Mouse (Mus musculus) lung, adult 18-20 months (tissue): ENCODE measurements around the gene Ccdc81.
A peak's percentile ranks its signal among the peaks of the same experiment; 100 is the strongest.

Experiments
- DNase-seq, 2 experiments: peaks; one replicate each; pipeline ENCODE4 v3.0.0; 2022; ENCODE audit warnings: mixed read lengths in 2 of 2

The Ccdc81 gene

DNA sequence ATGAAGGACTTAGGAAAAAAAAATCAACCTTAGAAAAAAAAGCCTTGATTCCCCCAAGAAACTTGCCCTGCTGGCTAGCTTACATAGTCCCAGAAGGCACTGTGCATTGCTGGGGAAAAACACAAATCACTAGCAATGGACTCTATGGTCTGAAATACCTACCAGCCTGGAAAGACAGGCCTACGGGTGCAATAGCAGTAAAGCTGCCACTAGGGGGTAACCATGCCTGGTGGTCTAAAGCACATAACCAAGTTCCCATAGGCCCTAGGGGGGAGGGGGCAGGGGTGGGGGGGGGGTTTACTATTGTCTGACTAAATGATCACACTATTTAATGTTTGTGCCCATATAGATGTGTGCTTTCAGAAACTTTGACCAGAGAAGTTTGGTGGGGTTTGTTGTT, 38.7 kb downstream of the Ccdc81 start:
- DNase-seq: no peak

GRCm38 (mm10) chr7:89856440-89857217, 46.8 kb downstream of the Ccdc81 start:
- no peak for DNase-seq

- no peak for DNase-seq
Observed at GRCm38 (mm10) chr7:89855196-89855595, 48.2 kb downstream of the Ccdc81 start.

- DNase-seq: no peak
Observed at GRCm38 (mm10) chr7:89853131-89853530, 50.3 kb downstream of the Ccdc81 start.

GRCm38 (mm10) chr7:89852158-89853095, 51.0 kb downstream of the Ccdc81 start:
- no peak for DNase-seq

DNA sequence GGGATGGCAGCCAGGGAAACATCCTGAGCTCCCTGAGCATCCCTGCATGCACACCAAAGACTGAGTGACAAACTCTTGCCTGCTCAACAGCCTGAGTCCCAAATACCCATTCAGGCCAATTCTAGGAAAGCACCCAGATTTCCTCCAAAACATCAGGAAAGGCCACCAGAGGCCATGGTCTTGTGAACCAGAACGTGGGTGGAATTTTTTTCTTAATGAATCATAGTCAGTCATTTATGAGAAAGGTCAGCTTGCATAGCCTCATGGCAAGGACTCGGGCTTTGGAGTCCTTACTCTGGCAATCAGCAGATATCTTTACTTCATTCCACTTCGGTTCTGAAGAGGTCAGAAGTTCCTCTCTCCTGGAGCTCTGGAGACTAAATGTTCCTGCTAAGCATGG, 52.9 kb downstream of the Ccdc81 start:
- no peak for DNase-seq

- peak; percentile 24 to 51 for DNase-seq
Observed at GRCm38 (mm10) chr7:89845669-89846068, 57.8 kb downstream of the Ccdc81 start.

DNA sequence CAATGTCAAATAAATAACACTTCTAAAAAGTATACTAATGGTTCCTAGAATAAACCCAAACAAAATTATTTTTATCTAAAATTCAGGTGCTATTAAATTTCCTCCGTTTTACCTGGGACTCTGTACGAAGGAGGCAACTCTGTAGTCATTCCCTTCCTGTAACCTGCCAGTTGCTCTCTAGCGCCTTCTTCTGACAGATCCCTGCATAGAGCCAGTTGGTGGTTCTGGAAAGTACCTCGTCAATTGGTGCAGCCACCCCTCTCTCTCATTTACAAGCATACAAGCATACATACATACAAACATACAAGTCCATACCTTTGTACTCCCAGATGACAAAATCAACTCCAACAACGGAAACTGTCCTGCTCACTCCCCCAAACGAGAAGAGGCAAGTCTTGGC, 59.9 kb downstream of the Ccdc81 start:
- peak in 1 of 2 experiments; percentile 39 for DNase-seq

GRCm38 (mm10) chr7:89843121-89843520, 60.3 kb downstream of the Ccdc81 start:
- no peak for DNase-seq

GRCm38 (mm10) chr7:89842404-89842715, 61.1 kb downstream of the Ccdc81 start:
- DNase-seq: no peak

GRCm38 (mm10) chr7:89841670-89842403, 61.6 kb downstream of the Ccdc81 start:
- DNase-seq: peak; percentile 79 to 81

DNA sequence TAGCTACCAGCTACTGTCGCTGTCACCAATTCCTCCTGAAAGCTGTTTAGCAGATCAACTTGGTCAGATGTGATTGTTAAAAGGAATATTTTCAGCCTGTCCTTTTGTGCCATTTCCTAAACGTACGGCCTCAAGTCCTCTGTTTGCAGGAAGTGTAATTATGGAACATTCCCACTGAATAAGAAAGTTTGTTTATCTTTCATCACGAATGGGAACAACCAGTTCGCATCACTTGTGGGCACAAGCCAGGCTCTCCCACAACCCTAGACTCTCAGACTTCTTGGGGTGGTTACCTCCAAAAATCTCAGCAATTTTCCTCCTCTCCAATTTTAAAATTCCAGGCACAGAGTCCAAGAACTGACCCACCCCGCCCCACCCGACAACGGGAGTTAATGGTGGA, 63.7 kb downstream of the Ccdc81 start:
- peak; percentile 33 to 43 for DNase-seq

- peak; percentile 34 to 42 for DNase-seq
Observed at GRCm38 (mm10) chr7:89837841-89838240, 65.6 kb downstream of the Ccdc81 start.

DNA sequence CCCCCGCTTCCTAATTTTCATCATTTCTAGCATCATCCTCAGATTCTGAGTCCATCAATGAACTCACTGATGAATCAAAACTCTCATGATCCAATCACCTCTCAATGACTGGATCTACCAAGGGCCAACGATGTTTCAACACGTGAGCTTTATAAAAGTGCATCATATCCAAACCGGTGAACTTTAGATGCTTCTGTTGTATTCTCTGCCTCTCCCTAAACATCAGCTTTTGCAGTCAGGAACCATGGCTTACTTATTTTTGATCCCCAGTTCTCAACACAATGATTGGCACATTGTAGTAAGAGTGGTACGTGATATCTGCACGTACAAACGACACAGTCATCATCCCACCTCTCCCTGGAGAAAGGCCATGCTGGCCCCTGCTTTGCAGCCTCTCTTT, 66.8 kb downstream of the Ccdc81 start:
- no peak for DNase-seq

DNA sequence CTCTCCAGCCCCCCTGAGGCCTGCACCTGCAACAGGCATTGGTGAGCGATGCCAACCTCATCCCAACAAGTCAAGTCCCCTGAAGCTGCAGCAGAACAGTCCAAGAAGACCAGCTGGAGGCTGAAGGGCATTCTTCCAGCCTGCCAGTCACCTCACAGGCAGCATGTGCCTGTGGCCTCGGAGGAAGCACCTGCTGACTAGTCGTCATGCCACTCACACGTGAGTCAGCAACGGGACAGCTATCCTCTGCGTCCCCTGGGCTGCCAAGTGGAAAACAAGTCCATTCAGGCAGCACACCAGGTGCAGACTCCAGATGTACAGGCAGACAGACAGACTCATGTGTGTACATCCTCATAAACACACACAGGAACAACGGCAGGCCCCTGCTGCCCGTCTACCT, 67.9 kb downstream of the Ccdc81 start:
- no peak for DNase-seq

GRCm38 (mm10) chr7:89833521-89833920, 69.9 kb downstream of the Ccdc81 start:
- DNase-seq: no peak

DNA sequence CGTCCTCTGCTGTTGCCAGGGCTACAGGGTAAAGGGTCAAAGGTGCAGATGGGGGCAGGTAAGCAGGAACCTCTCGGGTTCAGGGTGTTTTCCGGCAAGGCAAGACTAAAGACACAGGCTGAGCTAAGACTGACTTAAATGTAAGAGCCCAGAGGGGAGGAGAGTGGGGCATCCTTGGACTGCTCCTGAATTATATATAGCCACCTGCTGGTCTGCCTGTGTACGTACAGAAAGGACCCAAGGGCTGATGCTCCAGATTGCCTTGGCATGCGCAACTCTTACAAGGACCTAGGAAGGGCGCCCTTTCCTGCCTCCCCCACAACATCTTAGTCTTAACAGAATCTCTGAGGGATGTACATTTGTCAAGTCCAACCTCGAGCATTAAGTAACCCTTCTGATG, 74.2 kb downstream of the Ccdc81 start:
- peak; percentile 33 to 41 for DNase-seq

DNA sequence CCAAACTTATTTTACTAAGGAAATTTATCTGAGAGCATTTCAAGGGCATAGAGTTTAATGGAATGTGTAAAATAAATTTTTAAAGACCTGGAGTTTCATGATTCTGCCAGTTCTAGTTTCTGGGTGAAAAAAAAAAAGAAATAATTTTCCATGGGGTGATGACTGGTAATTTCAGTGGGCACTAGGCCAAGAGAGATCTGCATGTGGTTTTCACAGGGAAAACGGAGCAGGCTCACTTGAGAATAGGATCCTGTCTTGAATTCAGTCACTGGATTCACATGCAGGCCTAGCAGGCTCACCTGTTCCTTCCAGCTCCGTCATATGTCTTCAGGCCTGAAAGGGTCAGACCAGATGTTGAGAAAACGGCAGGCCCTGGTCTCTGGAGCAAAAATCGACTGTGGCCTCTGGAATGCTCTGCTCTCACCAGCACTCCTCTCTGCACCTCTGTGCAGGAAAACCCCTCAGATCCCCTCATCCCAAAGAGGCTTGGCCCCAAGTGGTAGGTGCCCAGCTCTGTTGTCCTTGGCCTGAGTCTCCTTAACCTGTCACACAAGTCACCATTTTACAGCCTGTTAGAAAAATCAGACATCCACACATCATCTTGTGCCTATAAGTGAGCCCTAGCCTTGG, 74.9 kb downstream of the Ccdc81 start:
- no peak for DNase-seq
